Mouse (Mus musculus): ENCODE measurements around the gene Prl8a6. TPM values are rescaled to one million over a fixed set of nuclear protein-coding genes. Genes with fewer than 3 reads are reported as not detected.

The Prl8a6 gene
- total RNA-seq (2015; ENCODE audit: low replicate concordance) (not detected in 2 replicates), total RNA-seq (2017; ENCODE audit: low replicate concordance) (not detected in 2 replicates)

DNA sequence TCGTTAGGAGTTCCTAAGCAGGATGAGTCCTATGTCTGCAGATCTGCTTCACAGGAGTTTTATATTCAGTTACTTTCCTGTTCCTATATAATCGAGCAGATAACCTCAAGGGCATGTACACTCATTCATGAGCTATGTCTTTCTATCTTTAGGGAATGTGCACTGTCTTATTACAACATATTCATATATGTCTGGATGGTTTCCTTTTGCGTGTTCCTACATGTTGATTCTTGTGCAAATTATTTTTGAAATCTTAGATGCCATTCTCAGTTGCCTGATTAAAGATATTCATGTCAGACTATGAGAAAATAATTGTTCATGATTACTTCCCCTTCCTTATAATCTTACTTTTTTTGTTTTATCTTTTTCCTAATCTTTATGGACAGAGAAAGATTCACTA, at the start of gene Prl8a6:
Prl8a6 (minus strand) TSS at position 101 of the 400 bp plus-strand sequence.
- no peak for ATAC-seq (replicated peaks; ENCODE audit: low FRiP score, poor library complexity, severe bottlenecking)

DNA sequence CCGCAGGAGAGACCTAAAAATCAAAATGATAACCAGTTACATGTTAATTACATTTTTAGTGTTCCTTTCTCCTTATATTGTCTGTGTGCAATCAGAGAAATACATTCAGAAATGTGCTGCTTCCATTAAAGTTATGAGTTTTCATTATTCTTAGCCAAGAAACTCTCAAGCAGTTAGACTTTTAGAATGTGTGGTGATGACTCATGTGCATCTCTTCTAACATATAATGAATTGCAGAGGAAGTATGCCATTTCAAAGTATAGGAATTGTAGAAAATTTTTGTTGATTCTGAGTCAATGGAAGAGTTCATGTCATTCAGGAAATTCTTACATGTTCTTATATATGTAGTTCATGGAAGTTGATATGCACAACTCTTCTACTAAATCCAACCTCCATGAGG, 5.3 kb downstream of the Prl8a6 start:
- ATAC-seq (replicated peaks; ENCODE audit: low FRiP score, poor library complexity, severe bottlenecking), result no peak

DNA sequence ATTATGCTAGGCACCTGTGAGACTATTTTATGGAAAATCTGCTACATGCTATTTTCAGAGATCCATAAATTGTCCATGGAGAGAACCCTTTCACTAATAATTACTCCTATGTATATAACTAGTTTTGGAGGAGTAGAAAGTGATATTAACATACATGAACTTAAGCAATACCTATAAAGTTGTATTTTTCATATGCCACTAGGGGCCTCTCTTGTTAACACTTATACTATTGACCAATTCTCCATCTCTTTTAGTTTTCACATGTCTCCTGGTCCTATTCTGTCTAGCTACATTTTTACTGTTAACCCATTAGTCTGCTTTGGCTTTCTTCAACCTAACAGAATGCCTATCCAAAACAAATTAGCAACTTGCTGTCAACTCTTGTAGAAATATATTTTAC, 24.8 kb downstream of the Prl8a6 start:
- no peak for ATAC-seq (replicated peaks; ENCODE audit: low FRiP score, poor library complexity, severe bottlenecking)

DNA sequence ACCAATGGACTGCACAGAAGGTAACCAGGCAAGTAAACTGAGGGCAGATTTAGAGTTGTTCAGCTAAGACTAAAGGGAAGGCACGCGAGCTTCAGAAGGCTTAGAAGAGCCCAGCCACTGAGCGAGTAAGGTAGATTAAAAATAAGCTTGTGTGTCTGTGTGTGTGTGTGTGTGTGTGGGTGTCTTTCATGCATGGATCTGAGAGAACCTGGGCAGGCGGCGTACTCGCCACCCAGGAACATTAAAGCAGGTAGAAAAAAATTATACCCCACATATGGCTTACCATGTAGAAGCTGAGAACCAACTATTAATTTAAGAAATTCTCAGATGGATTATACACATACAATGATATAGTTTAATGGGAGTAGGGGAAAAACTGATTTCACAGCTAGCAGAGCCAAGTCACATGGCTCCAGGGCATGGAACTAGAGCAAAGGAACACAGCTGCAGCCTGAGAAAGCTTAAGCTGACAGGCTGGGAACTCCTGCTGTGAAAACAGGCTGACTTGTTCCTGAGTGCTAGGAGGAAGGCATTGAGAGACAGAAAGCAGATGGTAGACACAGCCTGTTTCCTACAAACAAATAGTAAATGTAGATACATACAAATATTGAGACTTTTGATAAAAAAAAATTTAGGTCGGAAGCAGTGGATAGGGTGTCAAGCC, 39.3 kb downstream of the Prl8a6 start:
- no peak for ATAC-seq (replicated peaks; ENCODE audit: low FRiP score, poor library complexity, severe bottlenecking)

DNA sequence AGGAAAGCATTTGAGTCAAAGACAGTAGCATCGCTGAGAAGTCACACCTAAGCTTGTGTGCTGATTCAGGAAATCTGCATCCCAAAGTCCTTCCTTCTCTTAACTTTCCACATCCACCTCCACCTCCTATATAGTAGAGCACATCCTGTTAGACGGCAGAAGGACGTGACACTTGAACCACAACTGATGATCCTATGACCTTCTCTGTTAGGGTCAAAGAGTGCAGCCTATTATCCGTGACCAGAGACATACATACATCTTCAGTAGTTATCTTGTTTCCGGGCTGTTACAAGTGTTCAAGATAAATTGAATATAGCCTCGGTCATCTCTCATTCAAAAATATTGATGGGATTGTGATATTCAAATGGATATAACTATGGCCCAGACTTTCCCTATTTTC, 47.7 kb downstream of the Prl8a6 start, which contains the start of gene Prl2b1:
Prl2b1 (minus strand) TSS at position 101 of the 400 bp plus-strand sequence.
- no peak for ATAC-seq (replicated peaks; ENCODE audit: low FRiP score, poor library complexity, severe bottlenecking)

Other genes starting within 250 kb of the Prl8a6 start
- gene Prl3c1, start 242.0 kb downstream of the Prl8a6 start, total RNA-seq (2015; ENCODE audit: low replicate concordance), result not detected in 2 replicates
- not detected in 2 replicates for gene Prl3c1, start 242.0 kb downstream of the Prl8a6 start, total RNA-seq (2017; ENCODE audit: low replicate concordance)
- not detected in 2 replicates for gene Prl3b1, start 196.8 kb downstream of the Prl8a6 start, total RNA-seq (2015; ENCODE audit: low replicate concordance)
- gene Prl3b1, start 196.8 kb downstream of the Prl8a6 start, total RNA-seq (2017; ENCODE audit: low replicate concordance), result not detected in 2 replicates
- not detected in 2 replicates for gene Prl3a1, start 179.3 kb downstream of the Prl8a6 start, total RNA-seq (2015; ENCODE audit: low replicate concordance)
- gene Prl3a1, start 179.3 kb downstream of the Prl8a6 start, total RNA-seq (2017; ENCODE audit: low replicate concordance), result 0.26 TPM in 1 of 2 replicates, not detected in the other
- not detected in 2 replicates for gene Prl6a1, start 126.1 kb downstream of the Prl8a6 start, total RNA-seq (2015; ENCODE audit: low replicate concordance)
- not detected in 2 replicates for gene Prl6a1, start 126.1 kb downstream of the Prl8a6 start, total RNA-seq (2017; ENCODE audit: low replicate concordance)
- gene Prl8a2, start 93.0 kb downstream of the Prl8a6 start, total RNA-seq (2015; ENCODE audit: low replicate concordance), result not detected in 2 replicates
- not detected in 2 replicates for gene Prl8a2, start 93.0 kb downstream of the Prl8a6 start, total RNA-seq (2017; ENCODE audit: low replicate concordance)
- gene Prl2b1, start 47.8 kb downstream of the Prl8a6 start, total RNA-seq (2015; ENCODE audit: low replicate concordance), result not detected in 2 replicates
- not detected in 2 replicates for gene Prl2b1, start 47.8 kb downstream of the Prl8a6 start, total RNA-seq (2017; ENCODE audit: low replicate concordance)
- not detected in 2 replicates for gene Prl8a8, start 74.5 kb upstream of the Prl8a6 start, total RNA-seq (2015; ENCODE audit: low replicate concordance)
- not detected in 2 replicates for gene Prl8a8, start 74.5 kb upstream of the Prl8a6 start, total RNA-seq (2017; ENCODE audit: low replicate concordance)
- gene Prl8a9, start 125.9 kb upstream of the Prl8a6 start, total RNA-seq (2015; ENCODE audit: low replicate concordance), result not detected in 2 replicates
- not detected in 2 replicates for gene Prl8a9, start 125.9 kb upstream of the Prl8a6 start, total RNA-seq (2017; ENCODE audit: low replicate concordance)
- gene Prl8a1, start 143.5 kb upstream of the Prl8a6 start, total RNA-seq (2015; ENCODE audit: low replicate concordance), result not detected in 2 replicates
- gene Prl8a1, start 143.5 kb upstream of the Prl8a6 start, total RNA-seq (2017; ENCODE audit: low replicate concordance), result not detected in 2 replicates
- gene Prl7b1, start 171.9 kb upstream of the Prl8a6 start, total RNA-seq (2015; ENCODE audit: low replicate concordance), result not detected in 2 replicates
- not detected in 2 replicates for gene Prl7b1, start 171.9 kb upstream of the Prl8a6 start, total RNA-seq (2017; ENCODE audit: low replicate concordance)
- not detected in 2 replicates for gene Prl7a1, start 203.8 kb upstream of the Prl8a6 start, total RNA-seq (2015; ENCODE audit: low replicate concordance)
- not detected in 2 replicates for gene Prl7a1, start 203.8 kb upstream of the Prl8a6 start, total RNA-seq (2017; ENCODE audit: low replicate concordance)
- not detected in 2 replicates for gene Prl7a2, start 229.3 kb upstream of the Prl8a6 start, total RNA-seq (2015; ENCODE audit: low replicate concordance)
- not detected in 2 replicates for gene Prl7a2, start 229.3 kb upstream of the Prl8a6 start, total RNA-seq (2017; ENCODE audit: low replicate concordance)

Measured in erythroid progenitor cell, adult 5-6 weeks (primary cell).